Mouse (Mus musculus) lung, postnatal 0 days (tissue): Measurements from ENCODE around the gene Snx1.

Experiments used
- CTCF ChIP-seq: IDR thresholded peaks from 2 replicates; pipeline ENCODE4 v1.5.1; 2016; ENCODE audit warnings: antibody characterized with exemption, mild to moderate bottlenecking
- EP300 ChIP-seq: IDR thresholded peaks from 2 replicates; pipeline ENCODE4 v1.6.1; 2016; ENCODE audit warnings: antibody characterized with exemption, mild to moderate bottlenecking, control low read depth

DNA sequence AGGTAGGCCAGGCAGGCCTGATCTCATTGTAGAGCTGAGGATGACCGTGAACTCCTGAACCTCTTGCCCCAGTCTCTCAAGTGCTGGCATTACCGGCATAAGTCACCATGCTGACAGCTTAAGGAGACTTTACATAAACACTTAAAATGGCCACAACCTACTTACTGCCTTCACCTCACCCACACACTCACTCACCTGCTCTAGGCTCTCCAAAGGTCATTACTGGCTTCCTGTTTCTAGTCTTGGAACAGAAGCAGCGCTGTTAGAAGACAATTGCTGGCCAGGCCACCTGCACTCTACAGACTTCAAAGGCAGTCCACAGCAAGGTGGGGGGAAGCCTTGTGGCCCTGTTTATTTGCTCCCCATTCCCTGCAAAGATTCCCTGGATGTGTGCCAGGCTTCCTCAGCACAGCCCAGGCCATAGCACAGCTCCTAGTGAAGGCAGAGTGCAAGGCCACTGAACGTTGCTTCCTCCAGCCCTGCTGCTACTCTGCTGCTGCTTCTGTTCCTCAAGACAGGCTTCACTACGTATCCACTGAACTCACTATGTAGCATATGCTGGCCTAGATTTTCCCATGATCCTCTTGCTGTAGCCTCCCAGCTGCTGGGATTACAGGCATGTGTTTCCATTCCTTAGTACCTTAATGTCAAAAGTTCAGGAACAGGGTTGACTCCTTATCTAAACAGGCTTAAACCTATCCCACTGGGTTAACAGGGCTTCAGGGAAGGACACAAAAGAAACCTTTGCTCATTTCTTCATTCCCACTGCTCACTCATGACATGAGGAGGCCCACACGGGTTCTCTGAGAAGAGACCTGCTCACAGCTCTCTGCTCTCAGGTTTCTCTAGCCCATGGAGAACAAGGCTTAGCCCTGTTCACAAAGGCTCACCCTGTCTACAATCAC lies 34.8 kb downstream of the Snx1 start:
- TF ChIP-seq CTCF (no peak), EP300 (peak; percentile 77; the same call in 1 of the 2 replicates)
